Mouse (Mus musculus) thymus, adult 2 months (tissue): ENCODE data around the gene Olfr555.

Experiments
- CTCF ChIP-seq: fragments of 200-500 bp; IDR thresholded peaks from 2 replicates; pipeline ENCODE4 v1.5.1; 2012; ENCODE audit warnings: mild to moderate bottlenecking, control low read depth, low read length, moderate library complexity, borderline replicate concordance; ENCODE audit not compliant: control insufficient read depth, poor library complexity, insufficient read depth; ENCODE audit errors: extremely low read depth
- POLR2A ChIP-seq: fragments of 200-500 bp; IDR thresholded peaks from 2 replicates; pipeline ENCODE4 v1.6.1; 2012; ENCODE audit warnings: mild to moderate bottlenecking, low read length, control low read depth, moderate library complexity; ENCODE audit not compliant: control insufficient read depth, poor library complexity, insufficient read depth; ENCODE audit errors: extremely low read depth

- TF ChIP-seq CTCF (no peak), POLR2A (no peak)
Observed at GRCm38 (mm10) chr7:102619608-102620007, 39.0 kb upstream of the Olfr555 start.
